Mouse (Mus musculus) thymus, adult 2 months (tissue): ENCODE measurements at regions not wholly inside any gene's neighbourhood (a gene's known extent, or its start where the extent isn't known, plus 50 kb on each side); places are given as distances from the start of the nearest gene placed in this dataset.

ENCODE experiments used
- DNase-seq: peaks from one replicate; pipeline ENCODE4 v3.0.0; 2021
- H3K27ac ChIP-seq: fragments of 200-500 bp; 2 replicates; pipeline ENCODE4 v1.5.1; 2012; ENCODE audit warnings: low read length, control low read depth; ENCODE audit not compliant: control insufficient read depth, insufficient read depth
- H3K27me3 ChIP-seq: fragments of 200-500 bp; 2 replicates; pipeline ENCODE4 v1.6.1; 2012; ENCODE audit warnings: mild to moderate bottlenecking, low read length, moderate library complexity, mixed read lengths; ENCODE audit not compliant: control insufficient read depth, insufficient read depth
- H3K36me3 ChIP-seq: fragments of 200-500 bp; 2 replicates; pipeline ENCODE4 v1.6.1; 2012; ENCODE audit warnings: mild to moderate bottlenecking, low read length, moderate library complexity; ENCODE audit not compliant: control insufficient read depth, insufficient read depth
- H3K4me1 ChIP-seq: fragments of 200-500 bp; replicated peaks from 2 replicates; pipeline ENCODE4 v1.6.1; 2012; ENCODE audit warnings: low read length; ENCODE audit not compliant: control insufficient read depth, insufficient read depth
- H3K4me3 ChIP-seq: fragments of 200-500 bp; 2 replicates; pipeline ENCODE4 v1.5.1; 2012; ENCODE audit warnings: mild to moderate bottlenecking, low read length, control low read depth, moderate library complexity; ENCODE audit not compliant: control insufficient read depth, insufficient read depth
- CTCF ChIP-seq: fragments of 200-500 bp; IDR thresholded peaks from 2 replicates; pipeline ENCODE4 v1.5.1; 2012; ENCODE audit warnings: mild to moderate bottlenecking, control low read depth, low read length, moderate library complexity, borderline replicate concordance; ENCODE audit not compliant: control insufficient read depth, poor library complexity, insufficient read depth; ENCODE audit errors: extremely low read depth
- POLR2A ChIP-seq: fragments of 200-500 bp; IDR thresholded peaks from 2 replicates; pipeline ENCODE4 v1.6.1; 2012; ENCODE audit warnings: mild to moderate bottlenecking, low read length, control low read depth, moderate library complexity; ENCODE audit not compliant: control insufficient read depth, poor library complexity, insufficient read depth; ENCODE audit errors: extremely low read depth
- WGBS: fragments of 180-500 bp; shearing (Covaris S2); methylation state at CpG from one replicate; pipeline ENCODE4 v1.1.7; 2018; 5-methylcytosine and 5-hydroxymethylcytosine counted together

GRCm38 (mm10) chr3:120920351-120920750 lies 251.1 kb downstream of the Rwdd3 start:
- Histone ChIP-seq H3K4me3 (no peak overlapping the region), H3K4me1 (no peaks in the 10 kb centered on the region), H3K36me3 (no peaks in the 10 kb centered on the region), H3K27ac (no peak overlapping the region), H3K27me3 (no peaks in the 10 kb centered on the region)
- no peak for TF ChIP-seq POLR2A
- TF ChIP-seq CTCF, result no peak
- DNase-seq, result no peak
- WGBS, result 80% methylated on average over 2 of the region's 2 CpGs

- TF ChIP-seq POLR2A (no peak), CTCF (no peak)
- H3K4me1 ChIP-seq, result no peaks in the 10 kb centered on the region
- no peaks in the 10 kb centered on the region for H3K36me3 ChIP-seq
- no peak for DNase-seq
- no peak overlapping the region for H3K4me3 ChIP-seq
- H3K27ac ChIP-seq, result no peak overlapping the region
- WGBS, result 92% methylated on average over 5 of the region's 5 CpGs
- no peaks in the 10 kb centered on the region for H3K27me3 ChIP-seq
These were observed 272.6 kb downstream of the Rwdd3 start for GRCm38 (mm10) chr3:120898931-120899330.

- 92% methylated on average over 9 of the region's 9 CpGs for WGBS
These were observed 273.2 kb downstream of the Rwdd3 start for GRCm38 (mm10) chr3:120898258-120898657.

GRCm38 (mm10) chr3:120897758-120898157 lies 273.7 kb downstream of the Rwdd3 start:
- no peak for DNase-seq
- Histone ChIP-seq H3K36me3 (no peaks in the 10 kb centered on the region), H3K27me3 (no peaks in the 10 kb centered on the region), H3K27ac (no peak overlapping the region), H3K4me3 (no peak overlapping the region), H3K4me1 (no peaks in the 10 kb centered on the region)
- 96% methylated on average over 9 of the region's 9 CpGs for WGBS
- TF ChIP-seq POLR2A (no peak), CTCF (no peak)

More at GRCm38 (mm10) chr3:120898258-120898657, 273.2 kb downstream of the Rwdd3 start:
- Histone ChIP-seq H3K36me3 (no peaks in the 10 kb centered on the region), H3K4me1 (no peaks in the 10 kb centered on the region), H3K4me3 (no peak overlapping the region), H3K27ac (no peak overlapping the region), H3K27me3 (no peaks in the 10 kb centered on the region)
- TF ChIP-seq CTCF (no peak), POLR2A (no peak)
- no peak for DNase-seq

GRCm38 (mm10) chr3:120897221-120897620 lies 274.3 kb downstream of the Rwdd3 start:
- no peak for DNase-seq

GRCm38 (mm10) chr3:120886063-120886841 lies 285.2 kb downstream of the Rwdd3 start:
- WGBS, result 58% methylated on average over 20 of the region's 20 CpGs
- Histone ChIP-seq H3K27me3 (no peaks in the 10 kb centered on the region), H3K36me3 (no peaks in the 10 kb centered on the region), H3K27ac (no peak overlapping the region), H3K4me3 (no peak overlapping the region), H3K4me1 (no peaks in the 10 kb centered on the region)
- TF ChIP-seq CTCF, result no peak
- no peak for TF ChIP-seq POLR2A
- no peak for DNase-seq

More at GRCm38 (mm10) chr3:120897221-120897620, 274.3 kb downstream of the Rwdd3 start:
- TF ChIP-seq CTCF, result no peak
- 94% methylated on average over 12 of the region's 12 CpGs for WGBS
- no peak overlapping the region for H3K4me3 ChIP-seq
- H3K27me3 ChIP-seq, result no peaks in the 10 kb centered on the region
- no peaks in the 10 kb centered on the region for H3K4me1 ChIP-seq
- H3K36me3 ChIP-seq, result no peaks in the 10 kb centered on the region
- no peak overlapping the region for H3K27ac ChIP-seq
